Mouse (Mus musculus) cerebellum, postnatal 14 days (tissue): ENCODE measurements at regions not wholly inside any gene's neighbourhood (a gene's known extent, or its start where the extent isn't known, plus 50 kb on each side); places are given as distances from the start of the nearest gene placed in this dataset.
A peak's percentile ranks its signal among the peaks of the same experiment; 100 is the strongest.

ENCODE experiments used
- DNase-seq, 2 experiments: peaks; one replicate each; pipeline ENCODE4 v3.0.0; 2021; ENCODE audit warnings: mixed read lengths in 2 of 2

GRCm38 (mm10) chrX:13224902-13225301, 55.9 kb upstream of the Ddx3x start:
- DNase-seq: peak; percentile 26 to 27

GRCm38 (mm10) chrX:13226429-13226828, 54.3 kb upstream of the Ddx3x start:
- DNase-seq: no peak

- peak; percentile 57 to 77 for DNase-seq
Measured at GRCm38 (mm10) chrX:13229891-13230614, 50.7 kb upstream of the Ddx3x start.

- DNase-seq: peak; percentile 73 to 81
Measured at GRCm38 (mm10) chrX:13230615-13231179, 50.1 kb upstream of the Ddx3x start.
